Mouse (Mus musculus): ENCODE measurements at regions not wholly inside any gene's neighbourhood (a gene's known extent, or its start where the extent isn't known, plus 50 kb on each side); places are given as distances from the start of the nearest gene placed in this dataset.

DNA sequence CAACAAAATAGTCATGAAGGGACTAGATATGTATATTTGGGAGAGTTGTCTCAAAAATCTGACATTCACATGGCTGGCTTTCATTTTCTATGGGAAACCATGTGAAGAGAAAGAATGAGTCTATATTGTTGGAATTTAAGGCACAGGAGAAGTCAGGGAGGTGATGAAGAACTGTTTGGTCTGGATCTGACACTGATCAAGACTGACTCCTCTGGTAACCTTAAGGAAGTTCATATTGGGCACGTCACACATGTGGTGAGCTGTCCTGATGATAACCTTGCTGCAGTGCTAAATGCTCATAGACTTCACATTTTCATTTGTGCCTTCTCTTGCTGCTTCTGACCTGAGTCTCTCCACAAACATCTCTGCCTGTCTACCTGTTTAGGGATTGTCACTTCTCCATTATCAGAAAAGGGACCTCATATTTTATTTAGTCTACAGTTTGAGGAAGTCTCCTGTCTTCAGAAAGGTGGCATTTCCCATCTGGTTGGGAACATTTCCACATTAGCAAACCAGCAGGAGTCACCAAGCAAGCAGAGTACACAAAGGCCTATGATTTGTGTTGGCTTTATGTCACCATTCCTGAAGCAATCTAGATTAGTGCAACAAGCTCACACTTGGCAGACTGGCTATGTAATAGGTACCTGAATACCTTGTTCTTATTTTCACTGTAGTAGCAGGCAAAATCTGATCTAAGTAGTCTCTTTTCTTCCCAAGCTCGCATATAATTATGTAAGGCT lies 76.4 kb upstream of the B430305J03Rik start:
- Histone ChIP-seq H3K4me1 (no peaks in the 10 kb centered on the region), H3K4me3 (no peak overlapping the region), H3K9me3 (replicated peaks) (no peaks in the 10 kb centered on the region), H3K36me3 (no peaks in the 10 kb centered on the region), H3K27me3 (ENCODE audit: low read depth, poor library complexity, severe bottlenecking) (no peaks in the 10 kb centered on the region), H3K27ac (no peak overlapping the region)
- WGBS, result 92% methylated on average over 2 of the region's 2 CpGs
- DNase-seq (ENCODE audit: low spot score), result no peak

DNA sequence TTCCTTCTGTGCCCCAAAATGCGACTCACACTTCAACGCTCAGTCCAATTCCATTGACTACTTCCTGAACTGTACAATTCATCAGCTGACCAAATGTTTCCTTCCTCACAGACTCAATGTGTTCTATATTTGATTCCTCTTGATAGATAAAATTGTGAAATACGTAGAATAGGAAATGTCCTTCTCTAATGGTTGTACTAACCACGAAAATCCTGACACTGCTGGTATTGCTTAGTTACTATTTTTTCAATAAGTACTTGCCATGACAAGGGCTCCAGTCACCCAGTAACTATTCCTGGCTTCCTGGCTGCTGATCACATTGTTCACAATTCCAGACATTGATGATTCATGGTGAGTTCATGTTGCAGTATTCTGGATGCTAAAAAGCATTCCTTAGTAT lies 75.7 kb upstream of the B430305J03Rik start:
- no peaks in the 10 kb centered on the region for H3K27me3 ChIP-seq (ENCODE audit: low read depth, poor library complexity, severe bottlenecking)
- no peaks in the 10 kb centered on the region for H3K9me3 ChIP-seq (replicated peaks)
- no peak for DNase-seq (ENCODE audit: low spot score)
- 94% methylated on average over 4 of the region's 4 CpGs for WGBS
- H3K4me1 ChIP-seq, result no peaks in the 10 kb centered on the region
- no peak overlapping the region for H3K4me3 ChIP-seq
- H3K27ac ChIP-seq, result no peak overlapping the region
- no peaks in the 10 kb centered on the region for H3K36me3 ChIP-seq

DNA sequence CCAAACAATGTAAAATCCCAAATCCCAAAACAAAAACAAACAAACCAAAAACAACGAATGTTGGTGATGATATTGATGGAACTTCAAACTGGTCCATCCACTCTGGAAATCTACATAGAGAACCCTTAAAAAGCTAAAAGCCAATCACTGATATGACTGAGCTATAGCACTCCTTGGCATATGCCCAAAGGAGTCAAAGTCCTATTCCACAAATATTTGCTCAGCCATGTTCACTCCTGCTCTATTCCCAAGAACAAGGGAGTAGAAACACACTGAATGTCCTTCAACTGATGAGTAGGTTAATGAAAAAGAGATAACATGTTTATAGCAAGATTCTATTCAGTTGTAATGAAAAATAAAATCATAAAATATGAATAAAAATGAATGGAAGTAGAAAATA lies 63.0 kb upstream of the B430305J03Rik start:
- no peaks in the 10 kb centered on the region for H3K9me3 ChIP-seq (replicated peaks)
- no peak overlapping the region for H3K27ac ChIP-seq
- DNase-seq (ENCODE audit: low spot score), result no peak
- 68% methylated on average over 1 of the region's 1 CpGs for WGBS
- no peaks in the 10 kb centered on the region for H3K4me1 ChIP-seq
- no peaks in the 10 kb centered on the region for H3K27me3 ChIP-seq (ENCODE audit: low read depth, poor library complexity, severe bottlenecking)
- H3K4me3 ChIP-seq, result no peak overlapping the region
- no peaks in the 10 kb centered on the region for H3K36me3 ChIP-seq

DNA sequence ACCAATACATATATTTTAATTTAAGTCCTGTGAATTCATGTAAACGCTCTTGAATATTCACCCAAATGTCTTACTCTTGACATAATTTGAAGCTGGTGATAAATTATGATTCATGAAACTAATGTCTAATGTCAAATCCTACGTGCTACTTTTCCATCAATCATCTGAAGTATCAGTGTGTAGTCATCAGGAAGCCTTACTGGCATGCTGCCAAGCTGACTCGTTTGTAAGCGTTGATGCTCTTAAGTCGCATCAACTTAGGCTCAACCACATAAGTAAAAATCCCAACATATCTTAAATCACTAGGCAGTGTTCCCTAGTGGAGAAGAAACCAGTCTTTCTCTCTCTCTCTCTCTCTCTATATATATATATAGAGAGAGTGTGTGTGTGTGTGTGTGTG lies 58.2 kb upstream of the B430305J03Rik start:
- H3K27ac ChIP-seq, result no peak overlapping the region
- 90% methylated on average over 5 of the region's 5 CpGs for WGBS
- H3K9me3 ChIP-seq (replicated peaks), result no peaks in the 10 kb centered on the region
- H3K4me1 ChIP-seq, result no peaks in the 10 kb centered on the region
- no peak for DNase-seq (ENCODE audit: low spot score)
- H3K36me3 ChIP-seq, result no peaks in the 10 kb centered on the region
- no peaks in the 10 kb centered on the region for H3K27me3 ChIP-seq (ENCODE audit: low read depth, poor library complexity, severe bottlenecking)
- H3K4me3 ChIP-seq, result no peak overlapping the region

DNA sequence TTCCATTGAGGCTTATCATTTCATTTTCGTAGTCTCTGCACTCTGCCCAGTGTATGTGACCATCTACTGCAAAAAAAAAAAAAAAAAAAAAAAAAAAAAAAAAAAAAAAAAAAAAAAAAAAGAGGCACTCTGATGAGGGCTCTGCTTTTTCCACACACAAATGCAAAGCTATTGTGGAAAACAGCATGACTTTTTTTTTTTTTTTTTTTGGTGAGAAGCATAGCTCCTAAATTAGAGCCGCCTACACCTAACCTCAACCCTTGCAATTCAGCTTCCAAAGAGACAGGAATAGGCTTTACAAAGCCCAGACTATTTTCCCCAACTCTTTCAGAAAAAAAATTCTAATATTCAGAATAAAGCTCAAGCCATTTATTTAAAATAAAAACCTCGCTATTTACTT lies 54.0 kb upstream of the B430305J03Rik start:
- no peaks in the 10 kb centered on the region for H3K4me1 ChIP-seq
- no peak for DNase-seq (ENCODE audit: low spot score)
- no peak overlapping the region for H3K4me3 ChIP-seq
- no peaks in the 10 kb centered on the region for H3K36me3 ChIP-seq
- no peaks in the 10 kb centered on the region for H3K9me3 ChIP-seq (replicated peaks)
- H3K27me3 ChIP-seq (ENCODE audit: low read depth, poor library complexity, severe bottlenecking), result no peaks in the 10 kb centered on the region
- 83% methylated on average over 3 of the region's 3 CpGs for WGBS
- no peak overlapping the region for H3K27ac ChIP-seq

DNA sequence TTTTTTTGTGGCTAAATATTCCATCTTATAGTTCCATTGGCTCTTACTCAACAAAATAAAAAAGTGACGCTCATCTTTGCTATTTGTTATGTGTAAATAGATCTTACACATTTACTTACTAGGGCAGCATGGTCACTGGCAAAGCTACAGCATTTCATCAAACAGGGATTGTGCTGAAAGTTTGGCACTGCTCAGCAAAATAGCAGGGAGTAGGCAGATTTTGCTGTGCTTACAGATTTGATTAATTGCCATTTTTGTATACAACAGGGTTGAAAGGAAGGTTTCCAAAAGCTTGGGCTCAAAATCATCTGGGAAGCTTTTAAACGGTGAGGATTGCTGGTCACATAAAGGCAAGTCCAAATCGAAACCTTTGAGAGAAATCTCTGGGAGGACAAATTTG lies 52.3 kb upstream of the B430305J03Rik start:
- no peaks in the 10 kb centered on the region for H3K27me3 ChIP-seq (ENCODE audit: low read depth, poor library complexity, severe bottlenecking)
- no peaks in the 10 kb centered on the region for H3K9me3 ChIP-seq (replicated peaks)
- no peaks in the 10 kb centered on the region for H3K36me3 ChIP-seq
- no peaks in the 10 kb centered on the region for H3K4me1 ChIP-seq
- WGBS, result 88% methylated on average over 3 of the region's 3 CpGs
- H3K4me3 ChIP-seq, result no peak overlapping the region
- no peak for DNase-seq (ENCODE audit: low spot score)
- no peak overlapping the region for H3K27ac ChIP-seq
